Mouse (Mus musculus): ENCODE measurements around the gene Grm4. TPM values are rescaled to one million over a fixed set of nuclear protein-coding genes. Genes with fewer than 3 reads are reported as not detected.

Gene Grm4
- polyA plus RNA-seq, 1 experiment from 2014 or later = 3.0 TPM

DNA sequence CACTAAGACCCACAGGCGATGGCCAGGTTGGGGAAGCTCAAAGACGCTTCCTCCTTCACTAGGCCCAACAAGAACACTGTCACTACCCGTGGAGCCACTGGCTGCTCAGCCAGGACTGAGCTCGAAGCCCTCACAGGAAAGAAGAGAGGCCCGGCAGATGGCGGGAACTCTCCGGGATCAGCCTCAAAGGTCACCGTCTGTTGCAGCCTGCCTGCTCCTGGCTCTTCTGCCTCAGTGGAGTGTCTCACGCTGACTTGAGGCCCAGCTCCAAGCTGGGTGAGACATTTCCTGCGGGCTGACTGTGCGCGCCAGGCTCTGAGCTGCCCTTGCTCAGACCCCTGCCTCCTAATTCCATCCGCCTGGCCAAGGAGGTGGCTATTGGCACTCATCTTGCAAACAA is 22.1 kb downstream of the Grm4 start:
- ATAC-seq (replicated peaks) = no peak
- Histone ChIP-seq H3K4me3 (no peak overlapping the region), H3K27ac (replicated peaks) (no peak overlapping the region), H3K9ac (replicated peaks) (no peak overlapping the region), H3K9me3 (no peaks in the 10 kb centered on the region), H3K27me3 (no peaks in the 10 kb centered on the region), H3K4me1 (peaks cover 35% of the 10 kb centered on the region), H3K4me2 (replicated peaks) (no peak overlapping the region), H3K36me3 (no peaks in the 10 kb centered on the region)
- WGBS = 81% methylated on average over 13 of the region's 13 CpGs

DNA sequence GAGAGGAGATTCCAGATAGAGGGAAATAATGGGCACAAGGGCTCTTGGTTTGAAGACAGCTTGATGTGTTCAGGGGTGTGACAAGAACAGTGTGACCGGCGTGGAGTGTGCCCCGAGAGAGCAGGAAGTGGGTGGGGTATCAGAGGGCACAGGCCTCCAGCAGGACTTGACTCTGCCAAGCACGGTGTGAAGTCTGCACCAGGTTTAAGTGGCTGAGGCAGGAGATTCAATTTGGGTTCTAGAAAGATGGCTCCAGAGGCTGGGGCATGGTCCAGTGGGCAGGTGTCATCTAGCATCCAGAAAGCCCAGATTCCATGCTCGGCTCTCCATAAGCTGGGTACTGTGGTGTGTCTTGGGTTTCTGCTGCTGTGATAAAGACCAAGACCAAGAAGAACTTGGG is 23.4 kb downstream of the Grm4 start:
- peaks cover 31% of the 10 kb centered on the region for H3K4me1 ChIP-seq
- no peak for ATAC-seq (replicated peaks)
- 79% methylated on average over 5 of the region's 5 CpGs for WGBS

GRCm38 (mm10) chr17:27495008-27495540 is 26.1 kb downstream of the Grm4 start:
- no peak for ATAC-seq (replicated peaks)
- H3K9me3 ChIP-seq = no peaks in the 10 kb centered on the region
- H3K9ac ChIP-seq (replicated peaks) = no peak overlapping the region
- no peak overlapping the region for H3K4me2 ChIP-seq (replicated peaks)
- 83% methylated on average over 7 of the region's 7 CpGs for WGBS
- H3K36me3 ChIP-seq = no peaks in the 10 kb centered on the region
- 0 out of 2 replicates have a peak, but pooled peaks cover 5% of the 10 kb centered on the region for H3K4me1 ChIP-seq
- H3K27me3 ChIP-seq = no peaks in the 10 kb centered on the region
- no peak overlapping the region for H3K4me3 ChIP-seq
- H3K27ac ChIP-seq (replicated peaks) = no peak overlapping the region

More for the DNA sequence above, 23.4 kb downstream of the Grm4 start:
- Histone ChIP-seq H3K27me3 (no peaks in the 10 kb centered on the region), H3K9me3 (no peaks in the 10 kb centered on the region), H3K27ac (replicated peaks) (no peak overlapping the region), H3K4me2 (replicated peaks) (no peak overlapping the region), H3K36me3 (no peaks in the 10 kb centered on the region), H3K4me3 (no peak overlapping the region), H3K9ac (replicated peaks) (no peak overlapping the region)

GRCm38 (mm10) chr17:27493969-27494368 is 27.2 kb downstream of the Grm4 start:
- no peaks in the 10 kb centered on the region for H3K27me3 ChIP-seq
- no peak overlapping the region for H3K4me3 ChIP-seq
- H3K9me3 ChIP-seq = no peaks in the 10 kb centered on the region
- H3K36me3 ChIP-seq = no peaks in the 10 kb centered on the region
- H3K9ac ChIP-seq (replicated peaks) = no peak overlapping the region
- 47% methylated on average over 8 of the region's 8 CpGs for WGBS
- H3K27ac ChIP-seq (replicated peaks) = no peak overlapping the region
- no peaks in the 10 kb centered on the region for H3K4me1 ChIP-seq
- ATAC-seq (replicated peaks) = no peak
- H3K4me2 ChIP-seq (replicated peaks) = no peak overlapping the region

- Histone ChIP-seq H3K27ac (replicated peaks) (no peak overlapping the region), H3K4me3 (no peak overlapping the region), H3K27me3 (no peaks in the 10 kb centered on the region), H3K36me3 (no peaks in the 10 kb centered on the region), H3K4me1 (peaks cover 5% of the 10 kb centered on the region), H3K9ac (replicated peaks) (no peak overlapping the region), H3K4me2 (replicated peaks) (no peak overlapping the region), H3K9me3 (no peaks in the 10 kb centered on the region)
- WGBS = 88% methylated on average over 4 of the region's 4 CpGs
- ATAC-seq (replicated peaks) = no peak
Observed at GRCm38 (mm10) chr17:27493389-27493788, 27.8 kb downstream of the Grm4 start.

GRCm38 (mm10) chr17:27488173-27488823 is 32.9 kb downstream of the Grm4 start:
- no peaks in the 10 kb centered on the region for H3K36me3 ChIP-seq
- H3K4me2 ChIP-seq (replicated peaks) = no peak overlapping the region
- 51% methylated on average over 16 of the region's 16 CpGs for WGBS
- ATAC-seq (replicated peaks) = peak; percentile 72
- H3K4me1 ChIP-seq = peaks cover 10% of the 10 kb centered on the region
- no peak overlapping the region for H3K4me3 ChIP-seq
- H3K9me3 ChIP-seq = no peaks in the 10 kb centered on the region
- H3K27me3 ChIP-seq = no peaks in the 10 kb centered on the region
- H3K27ac ChIP-seq (replicated peaks) = no peak overlapping the region; the same call in 1 of the 2 replicates
- no peak overlapping the region for H3K9ac ChIP-seq (replicated peaks)

GRCm38 (mm10) chr17:27485940-27486339 is 35.3 kb downstream of the Grm4 start:
- Histone ChIP-seq H3K27me3 (no peaks in the 10 kb centered on the region), H3K4me1 (peaks cover 13% of the 10 kb centered on the region), H3K36me3 (no peaks in the 10 kb centered on the region), H3K4me2 (replicated peaks) (no peak overlapping the region), H3K9me3 (no peaks in the 10 kb centered on the region), H3K27ac (replicated peaks) (no peak overlapping the region), H3K4me3 (no peak overlapping the region), H3K9ac (replicated peaks) (no peak overlapping the region)
- 52% methylated on average over 8 of the region's 8 CpGs for WGBS
- no peak for ATAC-seq (replicated peaks)

GRCm38 (mm10) chr17:27483571-27483970 is 37.6 kb downstream of the Grm4 start:
- H3K4me1 ChIP-seq = peaks cover 23% of the 10 kb centered on the region

DNA sequence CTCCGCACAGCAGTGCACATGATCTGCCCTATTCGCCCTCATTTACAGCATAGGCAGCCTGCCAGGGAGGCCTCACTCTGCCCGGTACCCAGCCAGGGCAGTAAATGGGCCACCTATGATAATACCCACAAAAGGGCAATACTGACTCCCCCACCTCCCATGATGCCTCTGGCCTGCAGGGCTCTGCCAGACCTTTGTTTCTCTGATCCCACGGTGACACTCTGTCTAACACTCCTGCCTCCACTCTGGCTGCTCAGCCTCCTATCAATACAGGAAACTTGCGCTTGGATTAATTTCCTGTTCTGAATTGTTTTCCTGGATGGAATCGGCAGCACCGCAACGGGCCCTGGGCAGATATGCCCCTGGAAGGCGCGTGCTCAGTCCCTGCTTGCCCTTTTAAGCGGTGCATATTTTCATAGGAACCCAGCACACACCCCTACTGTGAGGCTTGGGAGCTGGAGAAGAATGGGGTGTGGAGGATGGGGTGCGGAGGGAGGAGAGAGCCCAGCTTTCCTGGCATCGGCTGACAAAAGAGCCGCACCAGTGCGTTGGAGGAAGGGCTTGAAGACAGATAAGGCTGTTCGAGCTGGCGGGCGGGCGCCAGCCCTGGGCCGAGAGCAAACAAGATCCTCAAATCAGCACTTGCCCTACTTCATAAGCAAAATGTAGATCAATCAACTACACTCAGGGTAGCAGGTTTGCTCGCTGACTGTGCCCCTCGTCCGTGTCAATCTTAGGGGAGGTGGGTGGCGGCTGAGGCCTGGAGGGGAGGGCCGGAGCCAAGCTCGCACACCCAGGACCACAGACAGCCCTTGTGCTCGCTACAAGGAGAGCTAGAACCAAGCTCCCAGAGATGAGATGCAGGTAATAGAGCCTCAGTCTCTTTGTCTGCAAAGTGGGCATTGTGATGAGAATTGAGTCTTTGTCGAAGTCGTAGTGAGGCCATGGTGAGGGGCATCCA is 40.8 kb downstream of the Grm4 start:
- H3K9ac ChIP-seq (replicated peaks) = peak overlapping the region; percentile 28
- H3K9me3 ChIP-seq = no peaks in the 10 kb centered on the region
- 33% methylated on average over 29 of the region's 29 CpGs for WGBS
- peak overlapping the region; percentile 78 for H3K27ac ChIP-seq (replicated peaks)
- H3K4me2 ChIP-seq (replicated peaks) = peak overlapping the region; percentile 12; the same call in 1 of the 2 replicates
- peaks cover 15% of the 10 kb centered on the region for H3K4me1 ChIP-seq
- no peaks in the 10 kb centered on the region for H3K27me3 ChIP-seq
- no peaks in the 10 kb centered on the region for H3K36me3 ChIP-seq
- peak; percentile 65 for ATAC-seq (replicated peaks)
- H3K4me3 ChIP-seq = no peak overlapping the region

More at GRCm38 (mm10) chr17:27483571-27483970, 37.6 kb downstream of the Grm4 start:
- WGBS = 87% methylated on average over 3 of the region's 3 CpGs
- no peaks in the 10 kb centered on the region for H3K36me3 ChIP-seq
- no peak overlapping the region for H3K27ac ChIP-seq (replicated peaks)
- no peak overlapping the region for H3K9ac ChIP-seq (replicated peaks)
- H3K27me3 ChIP-seq = no peaks in the 10 kb centered on the region
- H3K4me2 ChIP-seq (replicated peaks) = no peak overlapping the region
- H3K4me3 ChIP-seq = no peak overlapping the region
- no peak for ATAC-seq (replicated peaks)
- no peaks in the 10 kb centered on the region for H3K9me3 ChIP-seq

DNA sequence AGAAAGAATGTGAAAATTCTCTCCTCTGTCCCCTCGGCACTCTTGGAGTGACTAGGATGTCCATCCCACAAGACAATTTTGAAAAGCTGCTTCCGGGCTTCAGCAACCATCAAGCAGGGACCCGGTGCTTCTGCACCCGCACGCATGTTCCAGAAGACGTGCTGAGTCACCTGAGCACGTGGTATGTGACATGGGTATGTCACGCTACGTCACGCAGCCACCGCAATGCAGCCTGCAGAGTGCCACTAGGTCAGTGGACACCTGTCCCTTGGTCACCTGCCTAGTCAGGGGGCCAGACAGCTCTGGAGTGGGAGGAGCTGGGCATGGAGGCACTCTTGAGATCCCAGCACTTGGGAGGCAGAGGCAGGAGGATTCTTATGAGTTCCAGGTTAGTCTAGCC is 45.6 kb downstream of the Grm4 start:
- H3K4me3 ChIP-seq = no peak overlapping the region
- H3K27me3 ChIP-seq = no peaks in the 10 kb centered on the region
- H3K4me1 ChIP-seq = peaks cover 10% of the 10 kb centered on the region
- H3K4me2 ChIP-seq (replicated peaks) = no peak overlapping the region
- H3K9ac ChIP-seq (replicated peaks) = no peak overlapping the region
- H3K27ac ChIP-seq (replicated peaks) = no peak overlapping the region
- no peaks in the 10 kb centered on the region for H3K9me3 ChIP-seq
- 92% methylated on average over 11 of the region's 11 CpGs for WGBS
- no peak for ATAC-seq (replicated peaks)
- no peaks in the 10 kb centered on the region for H3K36me3 ChIP-seq

DNA sequence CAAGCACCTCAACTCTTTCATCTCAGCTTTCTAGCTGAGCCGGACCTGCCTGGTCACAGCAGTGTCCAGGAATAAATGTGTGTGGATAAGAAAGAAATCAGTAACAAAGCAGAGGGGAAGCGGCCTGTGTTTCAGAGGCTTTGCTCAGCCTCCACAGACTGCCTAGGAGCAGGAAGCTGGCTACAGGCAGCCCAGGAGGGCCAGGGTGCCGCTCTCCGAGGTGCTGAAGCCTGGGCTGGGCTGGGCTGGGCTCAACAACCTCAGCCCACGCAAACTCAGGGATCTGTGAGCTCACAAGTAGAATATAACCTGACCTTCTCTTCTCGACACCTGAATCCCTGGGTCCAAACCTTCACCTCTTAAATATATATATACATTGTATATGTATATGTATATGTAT is 54.6 kb downstream of the Grm4 start:
- no peaks in the 10 kb centered on the region for H3K4me1 ChIP-seq
- H3K9ac ChIP-seq (replicated peaks) = no peak overlapping the region
- H3K4me2 ChIP-seq (replicated peaks) = no peak overlapping the region
- WGBS = 21% methylated on average over 6 of the region's 6 CpGs
- no peak for ATAC-seq (replicated peaks)
- no peaks in the 10 kb centered on the region for H3K36me3 ChIP-seq
- no peak overlapping the region; the same call in 1 of the 2 replicates for H3K27ac ChIP-seq (replicated peaks)
- H3K27me3 ChIP-seq = no peaks in the 10 kb centered on the region
- H3K9me3 ChIP-seq = no peaks in the 10 kb centered on the region
- H3K4me3 ChIP-seq = no peak overlapping the region

GRCm38 (mm10) chr17:27465924-27466323 is 55.3 kb downstream of the Grm4 start:
- Histone ChIP-seq H3K27me3 (no peaks in the 10 kb centered on the region), H3K36me3 (no peaks in the 10 kb centered on the region), H3K4me1 (no peaks in the 10 kb centered on the region), H3K9ac (replicated peaks) (no peak overlapping the region), H3K4me3 (no peak overlapping the region), H3K4me2 (replicated peaks) (no peak overlapping the region), H3K9me3 (no peaks in the 10 kb centered on the region), H3K27ac (replicated peaks) (no peak overlapping the region)
- no peak; the same call in 1 of the 2 replicates for ATAC-seq (replicated peaks)
- 65% methylated on average over 8 of the region's 8 CpGs for WGBS

Data from forebrain, embryonic 15.5 days (tissue).